Mouse (Mus musculus) embryonic facial prominence, embryonic 14.5 days (tissue): ENCODE measurements around the gene Gdf10. TPM values are rescaled to one million over a fixed set of nuclear protein-coding genes. Genes with fewer than 3 reads are reported as not detected.

Experiments
- ATAC-seq: fragments of 200-750 bp; cut with Nextera tagmentation; 2 replicates; pipeline ENCODE4 v1.8.0; 2017; ENCODE audit warnings: low read depth, moderate number of reproducible peaks, moderate TSS enrichment
- DNase-seq: peaks from one replicate; pipeline ENCODE4 v3.0.0-alpha.2; 2015; ENCODE audit warnings: low spot score
- H3K27ac ChIP-seq: fragments of 300-500 bp; sonication (generic); replicated peaks from 2 replicates; pipeline ENCODE4 v1.5.1; 2014; ENCODE audit warnings: low read depth, mild to moderate bottlenecking, low read length, moderate library complexity
- H3K27me3 ChIP-seq: fragments of 300-500 bp; sonication (generic); replicated peaks from 2 replicates; pipeline ENCODE4 v1.6.1; 2014; ENCODE audit warnings: low read length; ENCODE audit not compliant: control insufficient read depth, insufficient read depth
- H3K36me3 ChIP-seq: fragments of 300-500 bp; sonication (generic); 2 replicates; pipeline ENCODE4 v1.6.1; 2014; ENCODE audit warnings: low read length, mixed read lengths; ENCODE audit not compliant: control insufficient read depth, insufficient read depth
- H3K4me1 ChIP-seq: fragments of 300-500 bp; sonication (generic); 2 replicates; pipeline ENCODE4 v1.6.1; 2014; ENCODE audit warnings: antibody characterized with exemption, low read length; ENCODE audit not compliant: control insufficient read depth, insufficient read depth
- H3K4me2 ChIP-seq: fragments of 300-500 bp; sonication (generic); 2 replicates; pipeline ENCODE4 v1.6.1; 2014; ENCODE audit warnings: low read depth, mild to moderate bottlenecking, low read length, moderate library complexity, mixed read lengths
- H3K4me3 ChIP-seq: fragments of 300-500 bp; sonication (generic); 2 replicates; pipeline ENCODE4 v1.5.1; 2014; ENCODE audit warnings: low read depth, mild to moderate bottlenecking, low read length
- H3K9ac ChIP-seq: fragments of 300-500 bp; sonication (generic); 2 replicates; pipeline ENCODE4 v1.6.1; 2014; ENCODE audit warnings: low read depth, mild to moderate bottlenecking, low read length, moderate library complexity, mixed read lengths
- H3K9me3 ChIP-seq: fragments of 300-500 bp; sonication (generic); 2 replicates; pipeline ENCODE4 v1.6.1; 2016; ENCODE audit warnings: low read length; ENCODE audit not compliant: control insufficient read depth
- WGBS: fragments of 180-500 bp; shearing (Covaris S2); extraction: QIAGEN DNeasy Blood & Tissue Kit; methylation state at CpG from one replicate; pipeline ENCODE4 v1.1.7; 2014; 5-methylcytosine and 5-hydroxymethylcytosine counted together
- polyA plus RNA-seq: library from polyadenylated mRNA; unstranded; fragments of >200 nt; fragmentation: Nextera tagmentation; extraction: Ambion mirVana; gene quantifications from 2 replicates; pipeline ENCODE4 v1.2.1, GENCODE M21; 2014

Gene Gdf10
- polyA plus RNA-seq, result 34.2 and 35.8 TPM in 2 replicates

- Histone ChIP-seq H3K4me1 (peaks cover 27% of the 10 kb centered on the region), H3K4me3 (peak within 1 kb of the TSS; percentile 62), H3K9me3 (no peaks in the 10 kb centered on the region), H3K27me3 (peaks cover 53% of the 10 kb centered on the region), H3K9ac (peak within 1 kb of the TSS; percentile 74), H3K4me2 (peak within 1 kb of the TSS; percentile 95), H3K36me3 (no peaks in the 10 kb centered on the region), H3K27ac (peak within 1 kb of the TSS; percentile 56)
- ATAC-seq (peak; percentile 82), DNase-seq (peak; percentile 62)
- WGBS, result under 1% methylated on average over 30 of the region's 85 CpGs
Observed at GRCm38 (mm10) chr14:33923168-33924070, at the start of gene Gdf10. Gene Gdf10 (plus strand): TSS chr14:33923587.

GRCm38 (mm10) chr14:33878826-33879225 is 44.6 kb upstream of the Gdf10 start:
- Histone ChIP-seq H3K4me2 (no peak overlapping the region), H3K36me3 (no peaks in the 10 kb centered on the region), H3K27me3 (no peaks in the 10 kb centered on the region), H3K27ac (no peak overlapping the region), H3K4me1 (no peaks in the 10 kb centered on the region), H3K9ac (no peak overlapping the region), H3K4me3 (no peak overlapping the region), H3K9me3 (no peaks in the 10 kb centered on the region)
- ATAC-seq, result no peak
- WGBS, result 77% methylated on average over 1 of the region's 1 CpGs
- DNase-seq, result peak; percentile 61

GRCm38 (mm10) chr14:33880236-33880635 is 43.2 kb upstream of the Gdf10 start:
- H3K36me3 ChIP-seq, result no peaks in the 10 kb centered on the region
- peak; percentile 26 for DNase-seq
- H3K4me3 ChIP-seq, result no peak overlapping the region
- no peak overlapping the region for H3K27ac ChIP-seq
- no peak overlapping the region for H3K4me2 ChIP-seq
- no peak overlapping the region for H3K9ac ChIP-seq
- 66% methylated on average over 3 of the region's 3 CpGs for WGBS
- no peak for ATAC-seq
- H3K9me3 ChIP-seq, result no peaks in the 10 kb centered on the region
- no peaks in the 10 kb centered on the region for H3K4me1 ChIP-seq
- H3K27me3 ChIP-seq, result no peaks in the 10 kb centered on the region

- 75% methylated on average over 3 of the region's 3 CpGs for WGBS
Observed at GRCm38 (mm10) chr14:33881471-33881870, 41.9 kb upstream of the Gdf10 start.

GRCm38 (mm10) chr14:33883046-33883445 is 40.3 kb upstream of the Gdf10 start:
- H3K27me3 ChIP-seq, result no peaks in the 10 kb centered on the region
- no peaks in the 10 kb centered on the region for H3K36me3 ChIP-seq
- H3K9me3 ChIP-seq, result no peaks in the 10 kb centered on the region
- DNase-seq (peak; percentile 14), ATAC-seq (no peak)
- H3K4me2 ChIP-seq, result no peak overlapping the region
- no peak overlapping the region for H3K27ac ChIP-seq
- H3K4me1 ChIP-seq, result no peaks in the 10 kb centered on the region
- H3K4me3 ChIP-seq, result no peak overlapping the region
- WGBS, result 42% methylated on average over 4 of the region's 4 CpGs
- no peak overlapping the region for H3K9ac ChIP-seq

More at GRCm38 (mm10) chr14:33881471-33881870, 41.9 kb upstream of the Gdf10 start:
- H3K4me2 ChIP-seq, result no peak overlapping the region
- no peak overlapping the region for H3K27ac ChIP-seq
- no peaks in the 10 kb centered on the region for H3K4me1 ChIP-seq
- no peaks in the 10 kb centered on the region for H3K9me3 ChIP-seq
- no peak overlapping the region for H3K9ac ChIP-seq
- no peaks in the 10 kb centered on the region for H3K27me3 ChIP-seq
- no peak overlapping the region for H3K4me3 ChIP-seq
- ATAC-seq (no peak), DNase-seq (no peak)
- H3K36me3 ChIP-seq, result no peaks in the 10 kb centered on the region

GRCm38 (mm10) chr14:33885466-33885865 is 37.9 kb upstream of the Gdf10 start:
- H3K27ac ChIP-seq, result no peak overlapping the region
- H3K4me1 ChIP-seq, result no peaks in the 10 kb centered on the region
- DNase-seq (no peak), ATAC-seq (no peak)
- H3K36me3 ChIP-seq, result no peaks in the 10 kb centered on the region
- 81% methylated on average over 11 of the region's 11 CpGs for WGBS
- H3K9me3 ChIP-seq, result no peaks in the 10 kb centered on the region
- H3K9ac ChIP-seq, result no peak overlapping the region
- no peaks in the 10 kb centered on the region for H3K27me3 ChIP-seq
- no peak overlapping the region for H3K4me3 ChIP-seq
- H3K4me2 ChIP-seq, result no peak overlapping the region

GRCm38 (mm10) chr14:33888387-33889035 is 34.9 kb upstream of the Gdf10 start:
- Histone ChIP-seq H3K27me3 (0 out of 2 replicates have a peak, but pooled peaks cover 4% of the 10 kb centered on the region), H3K4me2 (no peak overlapping the region), H3K9ac (no peak overlapping the region), H3K4me1 (no peaks in the 10 kb centered on the region), H3K9me3 (no peaks in the 10 kb centered on the region), H3K4me3 (no peak overlapping the region), H3K27ac (no peak overlapping the region), H3K36me3 (no peaks in the 10 kb centered on the region)
- no peak for ATAC-seq
- WGBS, result 69% methylated on average over 11 of the region's 11 CpGs
- DNase-seq, result no peak

GRCm38 (mm10) chr14:33889971-33890370 is 33.4 kb upstream of the Gdf10 start:
- no peaks in the 10 kb centered on the region for H3K36me3 ChIP-seq
- no peak overlapping the region for H3K9ac ChIP-seq
- no peak overlapping the region for H3K4me3 ChIP-seq
- 47% methylated on average over 3 of the region's 3 CpGs for whole genome bisulfite sequencing
- H3K4me2 ChIP-seq, result no peak overlapping the region
- DNase-seq (no peak), ATAC-seq (no peak)
- no peak overlapping the region for H3K27ac ChIP-seq
- 0 out of 2 replicates have a peak, but pooled peaks cover 4% of the 10 kb centered on the region for H3K27me3 ChIP-seq
- no peaks in the 10 kb centered on the region for H3K4me1 ChIP-seq
- no peaks in the 10 kb centered on the region for H3K9me3 ChIP-seq
